Mouse (Mus musculus): ENCODE results near the gene Pid1. TPM values are rescaled to one million over a fixed set of nuclear protein-coding genes. Genes with fewer than 3 reads are reported as not detected.
"Not testable (repeated sequence)": the region's sequence is repeated elsewhere in the genome, so short reads cannot be mapped to it uniquely, and the experiment has no call there.

Pid1 gene
- total RNA-seq, 2 experiments from 2014 or later, result 8.0 to 8.4 TPM

DNA sequence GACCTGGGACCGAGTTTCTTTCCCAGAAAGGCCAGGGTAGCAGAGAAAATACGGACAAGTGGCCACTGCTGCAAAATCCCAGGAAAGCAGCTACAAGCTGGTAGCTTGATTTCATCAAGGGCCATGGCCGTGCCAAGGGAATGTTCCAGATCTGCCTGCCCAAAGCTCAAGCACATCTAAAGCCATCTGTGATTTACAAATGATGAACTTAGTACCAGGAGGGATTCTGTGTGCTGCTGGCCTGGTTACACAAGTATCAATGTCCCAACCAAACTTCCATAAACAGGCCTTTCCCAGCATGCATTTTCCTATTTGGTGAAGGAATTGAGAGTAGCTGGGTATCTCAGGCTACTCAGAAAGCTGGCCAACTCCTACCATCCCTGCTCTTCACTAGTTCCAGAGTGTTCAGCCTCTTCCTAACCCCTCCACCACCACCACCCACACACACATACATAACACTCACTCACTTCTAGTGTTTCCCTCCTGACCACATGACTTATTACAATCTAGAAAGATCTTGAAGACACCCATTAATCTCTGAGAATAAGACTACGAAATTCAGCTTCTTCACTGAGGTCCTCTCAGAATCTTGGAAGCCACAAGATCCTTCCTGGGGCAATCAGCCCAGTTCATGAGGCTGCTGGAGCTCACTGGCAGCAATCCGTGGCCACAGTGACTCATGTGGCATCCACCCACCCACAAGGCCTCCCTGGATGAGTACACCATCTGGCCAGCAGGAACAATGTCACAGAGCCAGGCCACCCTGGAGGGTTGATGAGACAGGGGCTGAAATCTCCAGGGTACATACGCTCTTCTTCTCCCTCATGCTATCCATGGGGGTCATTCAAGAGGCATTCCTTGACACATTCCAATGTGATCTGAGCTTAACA, 4.1 kb downstream of the Pid1 start:
- DNase-seq, result peak; percentile 73

DNA sequence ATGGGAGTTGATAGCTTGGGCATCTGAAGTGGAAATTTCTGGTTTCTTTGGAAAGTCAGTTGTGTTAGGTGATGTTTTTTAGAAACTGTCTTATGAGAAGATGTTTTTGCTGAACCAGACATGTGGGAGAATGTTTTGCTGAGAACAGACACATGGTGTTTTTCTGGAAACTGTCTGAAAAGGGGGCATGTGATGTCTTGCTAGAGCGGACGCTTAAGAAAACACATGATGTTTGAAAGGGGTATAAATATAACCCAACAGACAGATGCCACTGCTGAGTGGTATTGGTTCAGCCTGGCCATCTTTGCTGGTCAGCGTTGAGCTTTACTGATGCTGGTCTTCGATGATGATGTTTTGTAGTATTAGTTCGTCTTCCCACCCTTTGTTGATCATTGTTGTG, 6.8 kb downstream of the Pid1 start:
- DNase-seq, result no peak

DNA sequence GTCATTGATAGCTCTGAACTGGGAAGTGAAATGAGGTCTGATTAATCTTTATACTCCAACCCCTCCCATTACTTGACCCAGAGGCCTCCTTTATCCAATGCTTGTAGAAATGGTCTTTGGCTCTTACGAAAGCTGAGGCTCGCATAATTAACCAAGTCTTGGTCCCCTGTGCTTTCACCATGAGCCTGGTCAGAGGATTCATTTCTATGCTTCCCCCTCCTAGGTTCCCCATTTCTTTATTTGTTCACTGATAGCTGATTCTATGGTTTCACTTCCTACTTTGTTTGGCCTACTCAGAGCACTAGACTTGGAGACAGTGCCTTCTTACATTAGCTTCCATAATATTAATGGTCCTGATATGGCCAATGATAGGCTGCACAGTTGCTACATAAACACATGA, 13.7 kb downstream of the Pid1 start:
- DNase-seq, result no peak

DNA sequence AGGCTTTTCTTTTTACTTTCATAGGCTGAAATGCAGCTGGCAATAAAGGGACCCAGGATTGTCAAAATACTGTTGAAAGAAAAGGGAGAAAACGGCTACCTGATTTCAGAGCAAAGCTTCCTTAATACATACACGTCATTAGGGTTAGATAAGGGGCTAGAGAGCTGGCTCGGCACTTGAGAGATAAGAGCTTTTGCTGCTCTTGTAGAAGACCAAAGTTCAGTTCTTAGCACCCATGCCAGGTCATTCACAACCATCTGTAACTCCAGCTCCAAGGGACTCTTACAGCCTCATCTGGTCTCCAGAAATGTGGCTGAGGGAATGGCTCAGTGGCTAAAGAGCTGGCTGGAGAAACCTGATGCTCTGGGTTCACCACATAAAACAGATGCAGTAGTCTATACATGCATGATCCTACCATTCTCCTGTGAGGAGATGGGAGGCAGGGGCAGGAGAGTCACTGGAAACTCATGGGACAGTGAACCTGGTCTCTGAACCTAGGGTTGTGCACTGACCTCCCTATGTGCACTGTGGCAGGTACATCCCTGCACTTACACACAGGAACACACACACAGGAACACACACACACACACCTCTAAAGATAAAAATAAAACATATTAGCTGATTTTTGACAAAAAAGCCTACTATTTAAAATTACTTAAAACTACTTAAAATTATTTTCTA, 16.0 kb downstream of the Pid1 start:
- no peak for DNase-seq

DNA sequence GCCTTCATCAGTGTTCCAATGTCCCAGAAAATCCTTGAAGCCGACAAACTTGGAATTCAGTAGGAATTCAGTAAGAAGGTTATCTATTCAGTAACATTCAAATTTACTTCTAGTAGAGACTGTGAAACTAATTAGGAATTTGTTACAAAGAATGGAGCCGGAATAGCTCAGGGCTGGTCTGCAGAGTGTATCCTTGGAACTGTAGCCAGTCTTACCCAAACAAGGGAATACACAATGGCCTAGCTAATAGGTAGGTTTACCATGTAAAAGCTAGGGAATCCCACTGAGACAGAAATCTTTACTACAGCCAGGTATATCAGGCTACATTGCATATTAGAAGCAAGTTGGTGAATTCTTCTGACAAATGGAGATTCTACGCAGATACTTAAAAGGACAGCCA, 31.2 kb downstream of the Pid1 start:
- DNase-seq, result not testable (repeated sequence)

DNA sequence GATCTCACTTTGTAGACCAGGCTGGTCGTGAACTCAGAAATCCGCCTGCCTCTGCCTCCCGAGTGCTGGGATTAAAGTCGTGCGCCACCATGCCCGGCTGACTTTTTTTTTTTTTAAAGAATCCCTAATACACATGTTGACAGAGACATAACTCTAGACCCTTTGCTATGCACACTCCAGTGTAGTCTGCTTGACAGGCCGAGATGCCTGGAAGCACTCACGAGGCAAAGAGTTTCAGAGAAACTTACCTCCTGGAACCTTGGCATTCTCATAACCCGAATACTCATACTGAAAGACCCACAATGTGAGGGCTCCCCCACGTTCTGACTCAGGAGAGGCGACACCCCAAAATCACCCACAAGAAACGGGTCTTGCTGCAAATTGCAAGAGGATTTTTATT, 32.1 kb downstream of the Pid1 start:
- DNase-seq, result not testable (repeated sequence)

DNA sequence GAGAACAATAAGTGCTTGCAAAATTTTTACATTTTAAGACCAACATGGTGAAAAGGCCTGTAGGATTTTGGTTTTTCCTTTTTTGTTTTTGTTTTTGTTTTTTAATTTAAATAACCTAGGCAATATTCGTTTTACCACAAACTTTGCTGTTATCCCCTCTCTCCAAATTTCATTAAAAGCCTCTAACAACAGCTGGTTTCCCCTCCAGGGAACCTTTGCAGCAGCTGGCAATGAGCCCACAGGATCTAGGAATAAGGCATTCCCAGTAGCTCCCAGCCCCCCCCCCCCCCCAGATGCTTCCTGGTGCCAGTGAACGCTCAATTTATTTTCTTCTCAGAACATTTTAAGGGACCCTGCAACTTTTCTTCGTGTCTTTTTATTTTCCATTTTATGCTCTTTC, 38.7 kb downstream of the Pid1 start:
- DNase-seq, result no peak

DNA sequence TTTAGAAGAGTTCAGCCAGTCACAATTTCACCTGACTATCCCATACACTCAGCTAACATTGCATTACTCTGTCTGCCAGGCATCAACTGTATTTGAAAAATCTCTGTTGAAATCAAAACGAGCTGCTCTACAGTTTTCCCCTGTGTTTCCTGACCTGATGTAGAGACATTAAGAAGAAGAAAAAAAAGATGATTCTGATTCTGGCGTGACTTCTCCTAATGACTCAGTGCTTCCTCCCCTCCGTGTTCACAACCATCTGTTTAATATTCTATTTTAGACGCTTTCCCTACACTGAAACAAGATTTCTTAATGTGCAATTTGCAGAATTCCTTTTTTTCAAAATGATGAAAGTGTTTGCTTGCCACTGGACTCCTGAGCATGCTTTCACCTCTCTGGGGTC, 42.7 kb downstream of the Pid1 start:
- DNase-seq, result no peak

DNA sequence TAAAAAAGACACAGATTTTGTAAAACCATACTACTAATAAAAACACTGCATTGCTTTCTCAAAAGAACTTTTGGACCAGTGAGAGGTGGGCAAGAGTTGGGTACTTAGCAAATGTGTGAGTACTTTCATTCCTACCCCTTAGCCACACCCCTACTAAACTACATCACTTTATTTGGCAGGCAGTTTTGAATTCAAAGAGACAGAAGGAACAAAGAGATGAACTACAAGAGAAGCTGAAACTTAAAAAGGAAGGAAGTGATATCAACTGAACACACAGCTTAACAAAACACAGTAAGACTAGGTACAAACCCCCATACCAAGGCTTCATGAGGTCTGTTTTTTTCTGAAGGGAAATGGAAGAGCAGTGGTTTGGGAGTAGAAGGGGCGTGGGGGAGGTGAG, 45.4 kb downstream of the Pid1 start:
- no peak for DNase-seq

DNA sequence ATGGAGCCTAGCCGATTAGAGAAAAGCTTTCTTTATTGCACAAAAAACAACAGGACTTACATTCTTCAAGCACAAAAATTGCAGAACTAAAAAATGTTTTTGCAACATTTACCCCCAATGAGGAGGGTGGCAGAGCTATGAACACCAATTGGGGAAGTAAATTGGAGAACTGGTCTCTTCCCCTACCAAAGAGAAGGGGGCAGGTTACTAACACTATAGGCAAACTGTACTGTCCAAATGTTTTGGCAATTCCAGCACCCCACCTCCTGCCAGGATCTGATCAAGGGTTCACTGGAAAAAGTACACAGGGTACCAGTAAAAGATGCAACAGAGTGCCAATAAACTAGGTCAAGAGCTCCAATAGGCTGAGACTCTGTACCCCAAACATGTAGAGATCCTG, 46.2 kb downstream of the Pid1 start:
- DNase-seq, result no peak

DNA sequence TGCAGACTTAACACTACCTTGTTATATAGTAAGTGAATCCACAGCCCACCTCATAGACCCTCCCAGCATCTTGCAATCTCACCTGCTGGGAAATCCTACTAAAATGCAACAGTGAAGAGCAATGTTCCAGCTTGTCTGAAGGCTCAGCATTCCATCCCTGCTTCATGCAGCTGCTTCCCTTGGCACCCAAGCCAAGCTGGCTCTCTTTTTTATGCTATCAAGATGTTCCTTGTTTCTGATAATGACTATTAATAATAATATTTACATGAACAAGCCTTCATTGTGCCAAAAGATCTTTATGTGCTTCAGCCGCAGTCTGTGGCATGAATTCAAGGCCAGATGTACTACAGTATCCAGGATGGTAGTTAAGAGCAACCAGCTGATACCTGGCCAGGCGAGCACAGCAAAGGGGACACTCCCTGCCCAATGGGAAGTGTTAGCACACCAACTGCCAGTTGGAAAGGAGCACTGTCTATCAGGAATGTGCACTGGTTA, 54.0 kb downstream of the Pid1 start:
- no peak for DNase-seq

DNA sequence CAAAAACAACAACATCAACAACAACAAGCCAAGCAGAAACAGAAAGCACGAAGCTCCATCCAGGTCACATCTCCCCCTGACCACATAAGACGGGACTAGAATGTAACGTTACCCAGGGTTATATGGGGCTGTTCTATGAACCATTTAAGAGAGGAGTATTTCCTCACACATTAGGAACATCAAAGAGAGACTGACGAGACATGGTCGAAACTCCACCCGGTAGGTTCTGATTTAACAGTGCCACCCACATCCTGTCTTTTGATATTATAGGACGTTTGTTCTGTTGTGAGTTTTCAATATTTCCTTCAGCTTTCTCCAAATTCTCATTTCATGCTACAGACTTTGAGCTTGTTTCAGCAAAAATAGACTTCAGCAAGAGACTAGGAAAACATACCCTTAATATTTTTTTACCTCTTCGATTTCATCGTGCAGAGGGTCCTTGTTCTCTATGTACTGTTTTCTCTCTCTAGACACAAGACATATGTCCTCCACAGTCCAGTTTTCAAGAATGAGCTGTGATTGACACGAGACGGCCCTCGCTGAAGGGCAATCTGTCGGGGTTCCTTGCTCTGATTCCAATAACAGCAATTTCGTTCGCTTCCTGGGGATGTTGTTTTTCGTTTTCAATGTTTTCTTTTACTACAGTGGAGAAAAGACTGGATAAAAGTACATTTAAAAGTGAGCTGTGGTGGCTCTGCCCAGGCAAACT, 58.1 kb downstream of the Pid1 start:
- DNase-seq, result no peak

DNA sequence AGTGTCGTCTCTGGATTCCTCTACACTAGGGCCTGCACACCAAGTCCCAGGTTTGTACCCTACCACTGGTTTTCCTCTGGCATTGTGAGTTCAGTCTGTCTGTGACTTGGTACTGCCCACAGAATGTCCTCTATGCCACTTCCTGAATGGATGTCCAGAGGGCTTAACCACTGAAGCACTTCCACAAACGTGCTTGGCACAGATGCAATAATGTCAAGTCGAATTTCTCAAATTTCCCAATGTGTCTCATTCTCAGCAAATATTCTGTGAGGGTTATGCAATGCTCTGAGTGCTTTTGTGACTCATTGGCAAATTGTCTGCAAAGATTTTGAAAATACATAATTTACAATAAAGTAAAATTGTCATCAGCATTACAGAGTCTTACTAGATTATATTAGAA, 61.2 kb downstream of the Pid1 start:
- DNase-seq, result no peak

DNA sequence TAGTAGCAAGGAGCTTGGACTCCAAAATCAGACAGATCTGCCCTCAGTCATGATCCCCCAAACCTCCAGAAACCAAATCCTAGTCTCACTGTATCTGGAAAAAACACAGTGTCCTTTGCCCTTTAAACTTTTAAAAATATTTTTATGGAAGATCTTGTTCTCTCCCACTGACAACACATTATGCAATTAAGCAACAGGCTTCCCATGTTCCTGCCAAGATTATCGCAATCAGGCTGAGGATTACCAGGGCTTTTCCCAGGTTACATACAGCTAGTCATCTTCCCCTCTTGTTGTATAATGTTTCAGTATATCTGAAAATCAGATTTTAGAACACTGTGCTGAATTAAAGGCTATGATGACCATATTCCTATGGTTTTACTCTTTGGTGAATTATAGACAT, 64.3 kb downstream of the Pid1 start:
- DNase-seq, result no peak

DNA sequence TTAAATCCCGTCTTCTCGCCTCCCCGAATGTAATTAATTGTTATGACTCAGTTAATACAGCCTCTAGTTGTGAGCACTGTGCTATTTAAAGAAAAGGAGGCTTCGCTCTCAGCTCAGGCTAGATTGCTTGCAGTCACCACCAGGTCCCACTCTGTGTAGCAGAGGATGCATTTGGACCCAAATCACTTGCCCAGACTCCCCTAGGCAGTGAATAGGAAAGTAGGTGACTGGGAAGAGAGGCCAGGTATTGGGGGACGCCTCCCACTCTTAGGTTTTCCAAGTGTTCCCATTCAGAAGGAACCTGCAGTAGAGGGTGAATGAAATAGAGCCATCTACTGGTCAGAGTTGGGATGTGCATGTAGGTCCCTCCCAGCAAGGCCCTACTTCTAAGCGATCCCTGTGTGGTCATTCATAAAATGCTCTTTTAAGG, 77.3 kb downstream of the Pid1 start:
- DNase-seq, result no peak

DNA sequence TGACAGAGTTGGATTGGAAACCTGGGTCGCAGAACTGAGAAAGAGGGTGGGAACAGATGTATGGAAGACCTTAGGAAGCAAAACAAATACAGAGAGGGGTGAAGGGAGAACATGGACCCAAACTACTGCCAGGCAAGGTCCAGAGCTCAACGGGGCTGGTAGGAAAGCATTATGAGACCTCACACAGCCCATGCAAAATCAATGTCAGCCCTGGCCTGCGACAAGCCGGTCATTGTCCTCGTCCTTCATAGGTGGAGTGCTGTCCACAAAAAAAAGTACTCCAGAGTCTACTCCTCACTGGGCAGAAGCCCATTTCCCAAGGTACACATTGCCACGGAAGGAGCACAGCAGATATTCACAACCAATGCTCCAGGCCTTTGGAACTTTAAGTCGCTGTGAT, 78.4 kb downstream of the Pid1 start:
- no peak for DNase-seq

DNA sequence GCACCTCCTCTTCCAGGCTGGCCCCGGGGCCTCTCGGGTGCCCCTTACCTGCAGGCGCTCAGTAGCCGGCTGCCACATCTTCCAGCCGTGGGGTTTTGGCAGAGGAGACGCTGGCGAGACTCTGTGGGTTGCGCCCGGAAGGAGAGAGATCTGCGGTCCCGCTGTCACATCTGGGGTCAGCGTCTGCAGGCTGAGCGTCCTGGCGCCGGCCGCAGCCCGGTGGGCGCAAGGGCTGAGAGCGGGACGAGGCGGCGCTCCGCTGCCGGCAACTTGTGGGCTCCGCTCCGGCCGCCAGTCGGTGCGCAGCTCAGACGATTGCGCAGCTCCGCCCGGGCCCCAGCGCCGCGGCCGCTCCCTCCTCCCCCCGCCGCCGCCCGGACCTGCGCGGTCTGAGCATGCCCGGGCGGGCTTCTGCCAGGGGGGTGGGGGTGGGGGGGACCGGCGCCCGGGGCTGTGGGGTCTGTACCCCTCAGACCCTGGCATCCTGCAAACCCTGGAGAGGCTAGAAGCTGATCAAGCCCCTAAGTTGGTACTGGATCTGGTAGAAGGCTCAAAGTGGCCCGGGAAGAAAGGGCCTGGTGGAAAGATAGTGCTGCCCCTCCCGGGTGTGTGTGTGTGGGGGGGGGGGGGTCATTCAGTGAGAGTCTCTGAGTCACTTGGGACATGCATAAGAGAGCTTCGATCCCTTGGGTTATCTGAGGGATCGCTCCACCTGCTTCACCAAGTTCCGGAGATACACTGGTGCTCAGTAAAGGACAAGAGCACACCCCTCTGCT, 79.5 kb downstream of the Pid1 start:
- DNase-seq, result peak; percentile 68

DNA sequence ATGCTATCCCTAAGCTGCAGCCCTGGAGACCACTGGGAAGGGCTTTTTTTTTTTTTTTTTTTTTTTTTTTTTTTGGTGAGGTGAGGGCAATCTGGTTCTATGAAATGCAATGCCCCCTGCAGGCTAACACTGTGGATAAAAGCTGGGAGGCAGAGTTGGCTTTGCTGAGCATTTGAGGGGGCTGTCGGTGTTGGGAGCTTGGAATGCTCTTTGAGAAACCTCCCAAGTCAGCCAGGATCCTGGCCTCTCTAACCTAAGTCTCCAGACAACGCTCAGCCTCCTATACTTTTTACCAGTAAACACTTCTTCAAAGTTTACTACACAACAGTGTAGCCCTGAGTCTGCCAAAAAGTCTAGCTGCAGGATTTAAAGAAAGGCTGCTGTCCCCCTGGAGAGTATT, 80.9 kb downstream of the Pid1 start:
- DNase-seq, result no peak

DNA sequence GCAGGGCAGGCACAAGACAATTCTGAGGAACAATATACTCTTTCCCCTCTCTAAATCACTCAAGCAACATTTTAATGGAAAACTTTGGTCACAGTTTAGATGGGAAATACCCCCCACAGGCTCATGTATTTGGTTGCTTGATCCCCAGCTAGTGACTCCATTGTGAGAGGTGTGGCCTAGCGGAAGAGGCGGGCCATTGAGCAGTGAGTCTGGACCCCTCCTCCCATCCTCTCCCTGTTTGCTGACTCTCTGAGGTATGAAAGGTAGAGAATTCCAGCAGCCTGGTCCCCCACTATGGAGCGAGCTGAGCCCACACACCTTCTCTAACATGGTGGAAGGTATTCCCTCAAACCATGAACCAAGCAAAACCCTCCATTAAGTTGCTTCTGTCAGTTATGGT, 83.8 kb downstream of the Pid1 start:
- DNase-seq, result no peak

DNA sequence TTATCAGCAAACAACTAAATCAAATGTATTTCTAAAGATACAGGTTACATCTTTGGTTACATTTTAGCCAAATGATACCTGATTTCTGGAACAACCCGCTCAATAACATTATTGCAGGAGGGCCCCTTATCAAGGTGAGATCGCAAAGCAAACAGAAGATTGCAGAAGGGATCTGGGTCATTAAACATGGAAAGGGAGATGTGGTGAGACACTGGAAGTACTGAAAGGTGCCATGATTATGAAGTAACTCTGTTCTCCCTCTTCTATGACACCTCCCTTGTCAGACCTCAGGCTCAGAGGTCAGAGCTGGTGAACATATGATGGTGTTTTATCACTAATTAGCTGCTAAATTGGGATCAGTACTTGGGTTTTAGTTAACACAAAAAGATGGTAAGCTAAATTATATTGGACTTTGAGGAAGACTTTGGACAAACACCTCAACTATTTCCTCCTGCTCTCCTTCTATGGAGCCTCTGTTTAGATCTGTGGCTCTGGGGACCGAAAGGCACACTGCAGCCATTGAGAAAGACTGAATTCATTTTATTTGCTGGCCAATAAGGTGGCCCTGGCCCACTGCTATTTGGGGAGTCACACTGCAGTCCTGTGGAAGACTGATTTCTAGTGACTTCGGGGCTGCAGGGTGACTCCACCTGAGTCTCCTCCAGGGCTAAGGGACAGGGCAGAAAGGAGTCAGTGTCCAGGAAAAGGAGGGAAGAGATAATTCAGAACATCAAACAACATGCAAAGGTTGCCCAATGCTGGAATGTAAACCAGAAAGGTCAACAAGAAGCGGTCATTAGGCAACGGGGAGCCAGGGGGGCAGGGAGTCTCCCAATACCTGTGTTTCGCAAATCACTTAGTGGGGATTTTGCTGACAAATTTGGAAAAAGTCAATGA, 85.4 kb downstream of the Pid1 start:
- no peak for DNase-seq

DNA sequence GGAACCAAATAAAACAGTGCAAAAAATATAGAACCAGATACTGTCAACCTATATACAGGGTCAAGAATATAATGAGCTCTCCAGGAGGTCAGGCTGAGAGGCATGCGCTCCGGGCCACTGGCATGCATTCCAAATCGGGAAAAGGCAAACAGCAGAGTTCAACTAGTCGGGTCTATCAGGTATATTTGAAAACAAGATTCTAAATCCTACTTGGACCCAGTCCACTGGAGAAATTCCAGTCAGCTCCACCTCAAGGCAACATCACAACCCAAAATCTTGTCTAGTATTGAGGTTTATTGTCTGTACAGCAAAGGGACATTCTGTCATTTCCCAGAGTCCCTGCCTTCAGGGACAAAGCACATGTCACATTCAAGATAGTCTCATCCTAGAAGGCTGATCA, 91.0 kb downstream of the Pid1 start:
- DNase-seq, result no peak

Measured in gastrocnemius, postnatal 25 days (tissue).